Mouse (Mus musculus) G1E (cell line): ENCODE measurements around the gene Tmem120a.

ENCODE experiments used
- CTCF ChIP-seq: IDR thresholded peaks from 2 replicates; pipeline ENCODE4 v1.5.1; 2012; ENCODE audit warnings: low read depth, low read length, inconsistent platforms, mixed read lengths
- GATA1 ChIP-seq: IDR thresholded peaks from 2 replicates; pipeline ENCODE4 v1.6.1; 2012; ENCODE audit warnings: borderline replicate concordance, low read length, inconsistent platforms, mixed read lengths
- POLR2AphosphoS5 ChIP-seq: IDR thresholded peaks from 2 replicates; pipeline ENCODE4 v1.6.1; 2012; ENCODE audit warnings: low read depth, low read length, inconsistent platforms; ENCODE audit not compliant: insufficient replicate concordance
- TAL1 ChIP-seq: conservative IDR thresholded peaks from 2 replicates; pipeline ENCODE4 v1.6.1; 2012; ENCODE audit warnings: low read depth, low read length, inconsistent platforms, mixed read lengths

GRCm38 (mm10) chr5:135772519-135772918, 28.3 kb upstream of the Tmem120a start:
- TF ChIP-seq CTCF (no peak), POLR2AphosphoS5 (no peak), GATA1 (no peak), TAL1 (no peak)
